Mouse (Mus musculus) midbrain, postnatal 0 days (tissue): ENCODE results near the gene Eya2. TPM values are rescaled to one million over a fixed set of nuclear protein-coding genes. Genes with fewer than 3 reads are reported as not detected.
"Not testable (repeated sequence)": the region's sequence is repeated elsewhere in the genome, so short reads cannot be mapped to it uniquely, and the experiment has no call there.

Experiments used
- ATAC-seq: fragments of 200-750 bp; cut with Nextera tagmentation; 2 replicates; pipeline ENCODE4 v1.8.0; 2017; ENCODE audit warnings: moderate number of reproducible peaks, mild to moderate bottlenecking, moderate TSS enrichment, moderate library complexity; ENCODE audit not compliant: low FRiP score
- DNase-seq: peaks from one replicate; pipeline ENCODE4 v3.0.0-alpha.2; 2015; ENCODE audit warnings: low spot score
- H3K27ac ChIP-seq: fragments of 300-500 bp; sonication (generic); 2 replicates; pipeline ENCODE4 v1.5.1; 2014; ENCODE audit warnings: low read depth, mild to moderate bottlenecking, low read length, mixed read lengths
- H3K27me3 ChIP-seq: fragments of 300-500 bp; sonication (generic); 2 replicates; pipeline ENCODE4 v1.6.1; 2014; ENCODE audit warnings: low read length, control low read depth, mixed read lengths; ENCODE audit not compliant: insufficient read depth
- H3K36me3 ChIP-seq: fragments of 300-500 bp; sonication (generic); 2 replicates; pipeline ENCODE4 v1.6.1; 2014; ENCODE audit warnings: low read length, control low read depth, mixed read lengths; ENCODE audit not compliant: insufficient read depth
- H3K4me1 ChIP-seq: fragments of 300-500 bp; sonication (generic); 2 replicates; pipeline ENCODE4 v1.6.1; 2014; ENCODE audit warnings: mild to moderate bottlenecking, control low read depth, antibody characterized with exemption, low read length, mixed read lengths; ENCODE audit not compliant: insufficient read depth
- H3K4me2 ChIP-seq: fragments of 300-500 bp; sonication (generic); 2 replicates; pipeline ENCODE4 v1.6.1; 2014; ENCODE audit warnings: low read depth, mild to moderate bottlenecking, low read length, mixed read lengths; ENCODE audit not compliant: poor library complexity, severe bottlenecking
- H3K4me3 ChIP-seq: fragments of 300-500 bp; sonication (generic); 2 replicates; pipeline ENCODE4 v1.5.1; 2014; ENCODE audit warnings: low read depth, mild to moderate bottlenecking, low read length, moderate library complexity
- H3K9ac ChIP-seq: fragments of 300-500 bp; sonication (generic); replicated peaks from 2 replicates; pipeline ENCODE4 v1.6.1; 2014; ENCODE audit warnings: mild to moderate bottlenecking, low read length, moderate library complexity, mixed read lengths; ENCODE audit not compliant: poor library complexity, severe bottlenecking
- H3K9me3 ChIP-seq: fragments of 300-500 bp; sonication (generic); 2 replicates; pipeline ENCODE4 v1.6.1; 2016; ENCODE audit warnings: low read length, control low read depth
- CTCF ChIP-seq: IDR thresholded peaks from 2 replicates; pipeline ENCODE4 v1.5.1; 2016; ENCODE audit warnings: antibody characterized with exemption, mild to moderate bottlenecking
- WGBS: fragments of 180-500 bp; shearing (Covaris S2); extraction: QIAGEN DNeasy Blood & Tissue Kit; methylation state at CpG from one replicate; pipeline ENCODE4 v1.1.7; 2014; 5-methylcytosine and 5-hydroxymethylcytosine counted together
- polyA plus RNA-seq: library from polyadenylated mRNA; unstranded; fragments of >200 nt; fragmentation: Nextera tagmentation; extraction: Ambion mirVana; gene quantifications from 2 replicates; pipeline ENCODE4 v1.2.1, GENCODE M21; 2015
- total RNA-seq: library from RNA; depleted of rRNA; stranded (reverse); fragments of >200 nt; gene quantifications from 2 replicates; pipeline ENCODE4 v1.2.3, GENCODE M21; 2014; rRNA removed

The Eya2 gene
- total RNA-seq = 12.0 and 21.6 TPM in 2 replicates
- polyA plus RNA-seq = 6.0 and 7.1 TPM in 2 replicates

GRCm38 (mm10) chr2:165594907-165595675 lies at the start of gene Eya2:
Eya2 (plus strand) TSS chr2:165595032.
- Histone ChIP-seq H3K27ac (no peak within 1 kb of the TSS), H3K4me1 (no peaks in the 10 kb centered on the region), H3K4me3 (peak within 1 kb of the TSS; percentile 49), H3K36me3 (no peaks in the 10 kb centered on the region), H3K9me3 (no peaks in the 10 kb centered on the region), H3K27me3 (peaks cover 5% of the 10 kb centered on the region; the same call in 1 of the 2 replicates), H3K9ac (peak within 1 kb of the TSS; percentile 42), H3K4me2 (peak within 1 kb of the TSS; percentile 99)
- TF ChIP-seq CTCF = no peak
- WGBS = under 1% methylated on average over 62 of the region's 83 CpGs
- DNase-seq (no peak), ATAC-seq (no peak)

GRCm38 (mm10) chr2:165545687-165546086 lies 49.1 kb upstream of the Eya2 start:
- no peaks in the 10 kb centered on the region for H3K36me3 ChIP-seq
- ATAC-seq = no peak
- H3K4me1 ChIP-seq = no peaks in the 10 kb centered on the region
- DNase-seq = no peak
- no peak for TF ChIP-seq CTCF
- no peak overlapping the region for H3K9ac ChIP-seq
- no peak overlapping the region for H3K4me3 ChIP-seq
- no peak overlapping the region for H3K4me2 ChIP-seq
- H3K9me3 ChIP-seq = no peaks in the 10 kb centered on the region
- no peak overlapping the region for H3K27ac ChIP-seq
- no peaks in the 10 kb centered on the region for H3K27me3 ChIP-seq
- WGBS = 98% methylated on average over 2 of the region's 2 CpGs

GRCm38 (mm10) chr2:165546341-165546740 lies 48.5 kb upstream of the Eya2 start:
- ATAC-seq (no peak), DNase-seq (no peak)
- no peaks in the 10 kb centered on the region for H3K27me3 ChIP-seq
- no peaks in the 10 kb centered on the region for H3K4me1 ChIP-seq
- WGBS = 49% methylated on average over 8 of the region's 8 CpGs
- H3K4me3 ChIP-seq = no peak overlapping the region
- no peak overlapping the region for H3K27ac ChIP-seq
- no peak overlapping the region for H3K4me2 ChIP-seq
- H3K36me3 ChIP-seq = no peaks in the 10 kb centered on the region
- no peaks in the 10 kb centered on the region for H3K9me3 ChIP-seq
- H3K9ac ChIP-seq = no peak overlapping the region
- no peak for TF ChIP-seq CTCF

GRCm38 (mm10) chr2:165547410-165547809 lies 47.4 kb upstream of the Eya2 start:
- H3K27me3 ChIP-seq = no peaks in the 10 kb centered on the region
- H3K9ac ChIP-seq = no peak overlapping the region
- H3K4me3 ChIP-seq = no peak overlapping the region
- TF ChIP-seq CTCF = no peak
- H3K4me1 ChIP-seq = no peaks in the 10 kb centered on the region
- ATAC-seq = no peak
- 55% methylated on average over 9 of the region's 9 CpGs for WGBS
- no peaks in the 10 kb centered on the region for H3K36me3 ChIP-seq
- no peaks in the 10 kb centered on the region for H3K9me3 ChIP-seq
- peak; percentile 75 for DNase-seq
- no peak overlapping the region for H3K27ac ChIP-seq
- no peak overlapping the region for H3K4me2 ChIP-seq

GRCm38 (mm10) chr2:165548627-165549026 lies 46.2 kb upstream of the Eya2 start:
- H3K9me3 ChIP-seq = no peaks in the 10 kb centered on the region
- no peak overlapping the region for H3K4me3 ChIP-seq
- H3K36me3 ChIP-seq = no peaks in the 10 kb centered on the region
- H3K4me1 ChIP-seq = no peaks in the 10 kb centered on the region
- DNase-seq (no peak), ATAC-seq (no peak)
- H3K4me2 ChIP-seq = no peak overlapping the region
- no peak overlapping the region for H3K27ac ChIP-seq
- no peaks in the 10 kb centered on the region for H3K27me3 ChIP-seq
- 36% methylated on average over 6 of the region's 6 CpGs for WGBS
- TF ChIP-seq CTCF = no peak
- H3K9ac ChIP-seq = no peak overlapping the region

- H3K27ac ChIP-seq, H3K4me2 ChIP-seq, H3K9ac ChIP-seq, H3K4me3 ChIP-seq, DNase-seq, H3K4me1 ChIP-seq, ATAC-seq, H3K9me3 ChIP-seq, H3K36me3 ChIP-seq, H3K27me3 ChIP-seq: not testable (repeated sequence)
- WGBS = 76% methylated on average over 7 of the region's 7 CpGs
- peak; percentile 39 for TF ChIP-seq CTCF
Measured at GRCm38 (mm10) chr2:165550410-165550809, 44.4 kb upstream of the Eya2 start.
